Mouse (Mus musculus) lung, postnatal 10 days (tissue): ENCODE data around the gene Nxph4.
A peak's percentile ranks its signal among the peaks of the same experiment; 100 is the strongest.

Experiments
- DNase-seq: peaks from one replicate; pipeline ENCODE4 v3.0.0; 2021

The Nxph4 gene

DNA sequence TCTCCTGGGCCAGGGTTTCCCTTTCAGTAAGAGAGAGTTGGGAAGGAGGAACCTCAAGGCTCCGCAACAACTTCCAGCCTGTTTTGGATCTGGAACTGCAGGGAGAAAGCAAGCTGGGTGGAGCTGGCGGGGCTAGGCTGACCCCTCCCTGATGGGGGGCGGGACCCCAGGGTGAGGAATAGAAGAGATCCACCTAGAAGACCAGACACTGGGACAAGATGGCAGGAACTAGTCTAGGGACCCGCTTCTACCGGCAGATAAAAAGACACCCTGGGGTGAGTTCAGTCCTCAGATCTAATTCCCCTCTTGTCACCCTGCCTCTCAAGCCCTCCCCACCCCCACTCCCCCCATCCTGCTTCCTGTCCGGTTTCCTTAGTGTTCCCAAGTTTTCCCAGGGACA, 19.6 kb downstream of the Nxph4 start, which contains the start of gene Ndufa4l2:
Gene Ndufa4l2, plus strand, starts transcription at position 204 of the 400 bp plus-strand sequence.
- DNase-seq: peak; percentile 72

DNA sequence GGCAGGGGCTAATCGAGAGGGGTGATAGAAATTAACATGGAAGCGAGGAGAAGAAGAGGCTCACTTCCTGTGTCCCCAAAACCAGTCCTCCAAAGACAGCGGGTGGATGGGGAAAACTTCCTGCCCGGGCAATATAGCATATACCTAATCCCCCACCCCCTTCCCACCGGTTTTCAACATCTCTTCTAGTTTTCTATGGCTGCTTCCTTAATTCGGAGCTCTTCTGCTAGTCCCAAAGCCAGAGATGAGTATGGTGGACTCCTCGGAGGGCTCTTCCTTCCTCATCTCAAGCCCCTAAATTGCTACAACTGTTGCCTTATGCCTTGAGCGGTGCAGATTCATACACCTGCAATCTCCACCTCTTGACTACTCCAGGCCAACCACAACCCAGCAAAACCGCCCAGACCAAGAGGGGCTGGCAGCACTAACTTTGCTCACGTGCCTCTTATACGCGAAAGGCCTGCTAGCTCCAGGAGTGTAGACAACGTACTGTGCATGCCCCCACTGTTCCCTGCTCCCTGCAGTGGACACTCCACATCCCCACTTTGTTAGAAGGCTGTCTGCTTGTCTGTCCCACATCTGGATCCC, 20.2 kb downstream of the Nxph4 start:
- DNase-seq: no peak

DNA sequence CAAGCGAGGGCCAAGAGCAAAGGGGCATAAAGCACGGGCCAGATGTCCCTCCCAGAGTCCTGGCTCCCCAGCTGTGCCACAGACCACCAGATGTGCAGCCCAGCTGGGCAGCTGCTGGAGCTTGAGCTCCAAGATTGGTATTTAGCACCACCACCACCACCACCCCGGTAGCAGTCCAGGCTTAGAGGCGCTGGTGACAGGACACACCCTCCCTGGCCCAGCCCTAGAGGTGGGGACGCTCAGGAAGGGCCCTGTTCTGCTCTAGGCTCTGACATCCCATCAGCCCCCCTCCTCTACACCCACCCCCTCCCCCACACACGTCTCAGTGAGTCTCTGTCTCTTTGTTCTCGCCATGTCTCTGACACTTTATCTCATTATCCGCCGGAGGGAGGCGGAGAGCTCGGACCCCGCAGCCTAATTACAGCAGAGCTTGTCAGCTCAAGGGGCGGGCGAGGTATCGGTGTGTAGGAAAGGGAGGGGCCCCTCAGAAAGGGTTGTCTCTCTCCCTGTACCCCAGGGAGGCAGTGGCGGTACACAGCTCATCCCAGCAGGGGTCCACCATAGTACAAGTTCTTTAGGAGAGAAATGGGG, 20.8 kb downstream of the Nxph4 start:
- DNase-seq: no peak

DNA sequence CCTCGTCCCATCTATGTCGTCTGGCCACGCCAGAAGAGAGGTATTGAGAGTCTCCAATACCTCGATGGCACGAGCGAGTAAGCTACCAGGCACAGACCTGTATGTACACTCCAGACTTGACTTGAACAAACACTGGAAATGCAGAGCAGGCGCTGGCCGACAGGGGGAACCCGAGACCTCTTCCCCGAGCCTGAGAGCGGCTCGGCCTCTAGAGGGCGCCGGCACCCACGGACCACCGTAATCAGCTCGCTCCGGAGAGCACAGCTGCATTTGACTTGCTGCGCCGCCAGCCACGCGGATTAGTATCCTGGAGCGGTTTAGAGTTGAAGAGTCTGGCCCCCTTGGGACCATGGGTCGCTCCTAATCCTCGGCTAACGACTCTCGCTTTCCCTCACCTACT, 21.5 kb downstream of the Nxph4 start:
- peak; percentile 94 for DNase-seq

DNA sequence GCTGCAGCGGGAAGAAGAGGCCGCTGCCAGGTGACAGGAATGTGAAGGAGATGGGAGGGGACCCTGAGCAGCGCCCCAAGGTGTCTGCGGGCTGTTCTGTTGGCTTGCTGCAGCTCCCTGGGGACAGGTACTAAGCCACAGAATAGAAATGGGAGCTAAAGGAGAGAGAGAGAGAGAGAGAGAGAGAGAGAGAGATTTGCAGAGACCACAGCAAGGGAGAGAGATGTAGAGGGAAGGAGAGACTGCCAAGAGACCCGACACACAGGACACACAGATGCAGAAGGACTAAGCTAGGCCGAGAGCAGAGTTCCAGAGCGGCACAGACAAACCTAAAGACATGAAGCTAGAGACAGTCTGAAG, 22.1 kb downstream of the Nxph4 start:
- no peak for DNase-seq

DNA sequence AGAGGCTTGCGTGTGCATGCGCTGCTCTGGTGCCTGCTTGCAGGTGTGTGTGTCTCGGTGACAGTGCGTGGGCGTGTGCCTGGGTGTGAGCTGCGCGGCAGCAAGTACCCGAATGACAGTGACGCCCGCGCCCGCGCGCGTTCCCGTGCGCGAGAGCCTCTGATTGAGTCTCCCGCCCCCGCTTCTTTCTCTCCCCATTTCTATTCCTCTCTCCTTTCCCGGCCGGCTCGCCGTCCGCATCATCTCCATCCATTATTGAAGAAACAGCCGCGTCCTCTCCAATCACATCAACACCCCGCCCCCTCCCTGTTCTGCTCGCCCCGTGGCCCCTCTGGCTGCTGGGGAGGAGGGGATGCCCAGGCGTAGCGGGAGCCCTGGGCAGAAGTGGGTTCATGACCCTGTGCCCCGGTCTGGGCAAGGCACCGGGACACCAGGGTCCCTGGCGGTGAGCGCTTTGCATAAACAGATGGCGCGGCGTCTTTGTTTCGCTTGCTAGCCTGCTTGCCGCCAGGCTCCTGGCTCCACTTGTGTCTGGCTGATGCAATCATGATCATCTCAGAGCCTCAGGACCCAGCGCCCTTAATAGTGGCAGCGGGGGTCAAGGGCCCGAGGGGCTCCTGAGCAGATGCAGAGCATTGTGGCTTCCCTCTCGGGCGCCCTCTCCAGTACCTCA, 22.6 kb downstream of the Nxph4 start:
- DNase-seq: peak; percentile 61

DNA sequence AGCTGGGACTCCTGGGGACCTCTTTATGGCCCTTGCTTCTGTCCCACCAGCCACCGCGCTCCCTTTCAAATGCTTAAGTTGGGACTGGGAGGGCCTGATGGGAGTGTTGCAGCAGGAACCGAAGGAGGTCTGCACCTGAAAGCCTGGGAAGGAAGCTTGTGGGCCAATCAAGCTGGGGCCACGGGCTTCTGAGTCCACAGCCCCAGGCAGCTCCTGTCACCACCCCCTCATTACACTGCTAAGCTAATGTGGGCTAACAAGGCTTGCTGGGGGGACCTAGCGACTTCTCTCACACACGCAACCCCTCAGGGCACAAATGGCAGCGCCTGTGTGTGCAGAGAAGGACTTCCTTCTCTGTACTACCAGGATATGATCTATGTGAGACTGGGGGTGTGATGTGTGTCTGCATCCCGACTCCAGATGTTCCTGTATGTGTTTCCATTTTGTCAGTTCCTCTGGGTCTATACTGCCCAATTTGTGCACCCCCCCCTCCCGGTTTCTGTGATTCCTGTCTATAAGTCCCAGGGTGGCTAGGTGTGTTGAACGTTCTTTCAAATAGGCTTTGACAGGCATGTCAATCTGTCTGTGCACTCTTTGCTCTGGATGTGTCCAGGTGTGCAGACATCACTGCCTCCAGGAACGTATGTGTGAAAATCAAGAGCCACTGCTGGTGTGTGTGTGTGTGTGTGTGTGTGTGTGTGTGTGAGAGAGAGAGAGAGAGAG, 23.3 kb downstream of the Nxph4 start:
- no peak for DNase-seq

DNA sequence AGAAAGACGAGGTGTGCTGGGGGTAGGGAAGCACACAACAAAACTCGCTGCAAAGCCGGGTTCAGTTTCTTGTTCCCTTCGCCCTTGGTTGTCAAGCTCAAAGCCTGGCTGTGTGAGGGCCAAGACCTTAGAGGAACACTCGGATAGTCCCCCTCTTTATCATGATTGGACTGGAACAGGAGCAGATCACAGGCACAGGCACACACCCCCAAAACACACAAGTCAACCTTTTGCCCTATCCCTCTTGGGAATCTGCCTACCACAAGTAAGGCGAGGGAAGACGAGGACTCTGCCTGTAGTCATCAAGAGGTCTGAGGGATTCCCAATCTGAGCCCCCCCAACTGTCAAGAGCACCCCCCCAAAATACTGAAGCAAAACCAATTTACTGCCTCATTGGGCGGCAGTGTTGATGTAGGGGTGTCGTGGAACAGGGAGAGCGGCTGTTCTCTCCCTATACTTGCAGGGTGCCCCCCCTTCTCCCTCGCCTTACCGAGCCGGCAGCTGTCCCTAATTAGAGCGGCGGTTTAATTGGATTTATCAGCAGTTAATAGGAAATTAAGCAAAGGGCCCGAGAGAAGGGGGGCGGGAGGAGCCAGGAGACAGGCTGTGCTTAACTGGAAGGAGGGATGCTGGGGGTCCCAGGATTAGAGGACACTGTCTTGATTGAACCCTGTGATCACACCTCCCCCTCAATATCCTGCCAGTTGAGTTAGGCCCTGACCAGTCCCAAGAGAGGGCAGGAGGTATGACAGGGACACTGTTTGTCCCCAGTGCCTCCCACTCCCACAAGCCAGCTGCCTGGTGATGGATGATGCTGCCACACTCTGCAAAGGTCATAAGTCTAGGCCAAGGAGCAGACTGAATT, 24.3 kb downstream of the Nxph4 start:
- no peak for DNase-seq

DNA sequence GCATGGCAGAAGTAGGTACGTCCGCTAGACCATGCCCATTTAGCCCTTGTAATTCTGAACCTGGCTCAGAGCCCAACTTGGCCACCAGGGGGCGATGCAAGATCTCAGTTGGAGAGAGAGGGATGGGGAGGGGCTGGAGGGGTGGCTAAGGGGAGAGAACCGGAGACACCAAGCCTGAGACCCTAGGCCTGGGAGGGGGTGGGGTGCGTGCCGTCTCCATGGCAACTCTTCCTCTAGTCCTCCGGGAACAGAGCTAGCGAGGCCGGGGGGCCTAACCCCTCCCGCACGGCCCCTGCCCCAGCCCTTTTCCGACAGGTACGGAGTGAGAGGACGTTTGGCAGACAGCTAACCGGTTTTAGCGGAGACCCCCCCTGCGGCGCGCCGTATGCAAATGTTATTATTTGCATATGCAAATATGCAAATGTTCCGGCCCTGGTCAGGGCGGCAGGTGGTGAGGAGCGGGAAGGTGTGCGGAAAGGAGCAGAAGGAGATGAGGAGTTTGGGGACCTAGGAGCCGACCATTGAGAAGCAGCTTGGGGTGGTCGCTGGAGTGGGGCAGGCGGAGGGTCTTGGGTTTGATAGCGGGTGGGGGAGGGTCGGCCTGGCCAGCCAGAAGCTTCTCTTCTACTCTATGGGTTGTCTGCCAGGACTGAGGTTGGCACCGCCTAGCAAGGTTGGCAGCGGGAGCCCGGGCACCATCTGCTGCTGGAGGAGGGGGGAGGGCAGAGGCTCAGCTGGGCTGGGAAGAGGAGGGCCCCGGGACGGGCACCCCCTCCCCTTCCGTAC, 25.1 kb downstream of the Nxph4 start:
- peak; percentile 93 for DNase-seq

DNA sequence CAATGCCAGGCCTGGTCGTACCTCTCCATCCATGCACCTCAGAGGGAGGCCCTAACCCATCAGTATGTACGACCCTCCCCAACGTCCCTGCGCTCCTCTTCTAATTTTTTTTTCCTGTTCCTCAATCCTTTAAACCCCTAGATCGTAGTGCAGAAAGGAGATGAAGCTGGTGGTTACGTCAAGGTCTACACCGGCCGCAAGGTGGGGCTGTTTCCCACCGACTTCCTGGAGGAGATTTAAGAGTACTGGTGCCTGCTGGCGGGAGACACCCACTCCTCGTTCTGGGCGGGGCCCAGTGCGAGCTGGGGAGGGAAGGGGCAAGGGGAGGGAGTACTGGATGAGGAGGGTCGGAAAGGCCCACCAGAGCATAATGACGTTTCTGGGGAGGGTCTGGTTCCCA, 26.1 kb downstream of the Nxph4 start:
- peak; percentile 85 for DNase-seq

DNA sequence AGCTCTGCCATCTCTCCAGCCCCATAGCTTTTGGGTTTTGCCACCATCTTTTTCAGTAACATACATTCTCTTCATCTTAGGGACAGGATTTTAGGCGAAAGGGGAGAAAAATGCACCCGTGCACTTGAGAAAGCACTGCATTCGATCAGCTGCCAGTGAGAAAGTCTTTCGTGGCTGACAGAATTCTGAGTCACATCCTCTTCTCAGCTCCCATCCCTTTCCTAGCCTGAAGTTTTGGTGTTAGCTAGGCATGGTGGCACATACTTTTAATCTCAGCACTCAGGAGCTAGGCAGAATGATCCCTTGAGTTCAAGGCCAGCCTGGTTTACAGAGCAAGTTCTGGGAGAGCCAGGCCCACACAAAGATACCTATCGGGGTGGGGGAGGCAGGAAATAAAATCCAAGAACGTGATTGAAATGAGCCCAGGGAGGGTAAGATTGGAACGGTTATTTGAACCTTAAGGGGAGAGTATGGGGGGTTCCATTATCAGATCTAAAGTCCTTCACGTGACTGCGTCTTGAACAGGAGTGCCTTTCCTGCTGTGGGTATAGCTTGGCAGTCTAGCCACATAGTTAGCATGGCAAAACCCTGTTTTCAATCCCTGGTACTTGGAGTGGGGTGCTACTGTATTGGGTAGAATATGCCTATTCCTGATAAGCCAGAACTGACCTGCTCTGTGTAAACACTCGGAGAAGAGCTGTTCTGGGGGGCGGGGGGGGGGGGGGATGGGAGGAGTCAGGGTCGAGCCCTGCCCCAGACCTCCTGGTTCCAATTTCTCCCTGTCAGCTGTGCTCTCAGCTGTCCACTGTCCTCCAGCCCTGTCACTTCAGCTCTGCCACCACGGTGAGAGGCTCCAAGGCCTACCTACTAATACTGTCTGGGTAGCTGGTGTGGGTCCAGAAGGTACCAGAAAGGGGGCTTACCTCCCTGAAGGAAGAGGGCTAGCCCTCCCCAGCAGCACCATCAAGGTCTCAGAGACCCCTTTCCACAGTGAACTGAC, 33.2 kb downstream of the Nxph4 start, which contains the start of gene Stac3:
Gene Stac3, plus strand, starts transcription at position 793 of the 1,000 bp plus-strand sequence.
- no peak for DNase-seq

DNA sequence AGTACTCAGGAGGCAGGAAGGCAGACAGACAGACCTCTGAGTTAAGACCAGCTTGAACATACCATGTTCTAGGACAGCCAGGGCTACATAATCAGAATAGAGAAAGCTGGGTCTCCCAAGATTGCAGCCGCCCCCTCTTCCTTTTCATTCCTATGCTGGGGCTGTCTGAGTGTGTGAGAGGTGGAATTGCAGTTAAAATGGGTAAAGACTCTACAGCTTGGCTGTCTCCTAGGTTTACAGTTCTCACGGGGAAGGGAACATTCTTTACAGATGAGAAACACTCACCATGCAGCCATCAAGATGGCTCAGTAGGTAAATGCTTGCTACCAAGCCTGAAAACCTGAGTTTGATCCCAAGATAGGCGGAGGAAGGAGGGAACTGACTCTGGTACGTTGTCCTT, 34.3 kb downstream of the Nxph4 start:
- no peak for DNase-seq

DNA sequence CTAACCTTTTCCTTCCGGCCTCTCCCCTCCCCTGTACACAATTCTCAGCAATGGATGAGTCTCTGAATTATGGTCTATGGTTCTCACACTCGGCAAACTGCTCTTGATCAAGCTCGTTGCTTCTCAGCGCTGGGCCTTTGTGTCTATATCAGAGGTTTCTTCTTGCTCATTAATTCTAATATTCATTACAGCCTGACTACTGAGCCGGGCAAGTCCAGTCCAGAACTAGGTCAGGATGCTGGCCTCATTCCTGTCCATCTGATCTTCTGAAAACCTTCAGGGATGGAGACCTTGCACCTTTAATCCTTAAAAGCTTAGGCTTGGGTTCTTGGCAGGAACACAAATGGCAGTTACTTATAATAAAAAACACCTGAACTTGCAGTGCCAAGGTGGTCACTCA, 34.8 kb downstream of the Nxph4 start:
- no peak for DNase-seq

DNA sequence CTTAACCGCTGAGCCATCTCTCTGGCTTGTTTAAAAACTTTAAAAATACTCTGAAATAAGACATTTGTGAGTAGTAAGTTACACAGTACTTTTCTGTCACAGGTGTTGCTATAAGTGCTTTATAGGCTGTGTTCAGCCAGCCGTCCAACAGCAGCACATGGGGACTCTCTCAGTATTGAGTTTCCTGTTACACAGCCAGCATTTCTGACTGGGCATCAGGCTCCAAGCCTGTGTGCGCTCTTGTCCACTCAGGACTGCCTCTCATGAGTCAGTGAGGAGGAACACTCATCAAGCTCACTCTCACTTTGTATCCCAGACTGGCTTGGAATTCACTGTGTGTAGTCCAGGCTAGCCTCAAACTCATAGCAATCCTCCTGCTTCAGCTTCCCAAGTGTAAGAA, 38.2 kb downstream of the Nxph4 start:
- DNase-seq: no peak

DNA sequence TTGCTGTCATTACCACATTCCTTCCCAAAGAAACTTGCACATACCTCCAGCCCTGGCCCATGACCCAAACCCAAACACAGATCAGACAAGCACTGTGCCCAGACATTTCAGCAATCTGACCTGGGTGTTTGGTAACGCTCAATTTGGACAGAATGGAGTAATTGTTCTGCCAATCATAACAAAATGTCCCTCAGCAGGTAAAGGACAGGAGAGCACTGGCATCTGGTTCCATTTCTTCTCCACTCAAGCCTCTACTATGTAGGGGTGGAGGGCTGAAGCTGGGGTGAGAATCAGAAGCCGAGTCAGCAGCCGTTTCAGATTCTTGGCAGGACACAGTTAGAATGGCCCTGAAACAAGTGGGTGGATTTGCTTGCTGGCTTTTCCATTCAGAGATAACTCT, 42.2 kb downstream of the Nxph4 start:
- no peak for DNase-seq

DNA sequence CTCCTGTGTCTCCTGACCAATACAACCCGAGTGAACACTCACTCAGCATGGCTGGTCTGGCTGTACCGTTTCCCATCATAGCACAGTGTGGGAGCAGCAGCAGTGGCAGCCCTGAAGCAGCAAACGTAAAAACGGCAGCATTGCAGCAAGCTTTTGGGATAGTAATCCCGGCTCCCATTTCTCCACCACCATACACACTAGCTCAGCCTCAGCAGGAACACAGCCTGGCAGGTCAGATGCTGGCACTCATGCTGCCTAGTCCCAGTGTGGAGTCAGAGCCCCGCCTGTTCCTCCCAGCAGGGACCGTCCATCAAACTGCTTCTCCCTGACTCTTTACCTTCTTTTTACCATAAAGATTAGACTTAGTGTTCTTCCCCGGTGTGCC, 43.2 kb downstream of the Nxph4 start:
- no peak for DNase-seq

DNA sequence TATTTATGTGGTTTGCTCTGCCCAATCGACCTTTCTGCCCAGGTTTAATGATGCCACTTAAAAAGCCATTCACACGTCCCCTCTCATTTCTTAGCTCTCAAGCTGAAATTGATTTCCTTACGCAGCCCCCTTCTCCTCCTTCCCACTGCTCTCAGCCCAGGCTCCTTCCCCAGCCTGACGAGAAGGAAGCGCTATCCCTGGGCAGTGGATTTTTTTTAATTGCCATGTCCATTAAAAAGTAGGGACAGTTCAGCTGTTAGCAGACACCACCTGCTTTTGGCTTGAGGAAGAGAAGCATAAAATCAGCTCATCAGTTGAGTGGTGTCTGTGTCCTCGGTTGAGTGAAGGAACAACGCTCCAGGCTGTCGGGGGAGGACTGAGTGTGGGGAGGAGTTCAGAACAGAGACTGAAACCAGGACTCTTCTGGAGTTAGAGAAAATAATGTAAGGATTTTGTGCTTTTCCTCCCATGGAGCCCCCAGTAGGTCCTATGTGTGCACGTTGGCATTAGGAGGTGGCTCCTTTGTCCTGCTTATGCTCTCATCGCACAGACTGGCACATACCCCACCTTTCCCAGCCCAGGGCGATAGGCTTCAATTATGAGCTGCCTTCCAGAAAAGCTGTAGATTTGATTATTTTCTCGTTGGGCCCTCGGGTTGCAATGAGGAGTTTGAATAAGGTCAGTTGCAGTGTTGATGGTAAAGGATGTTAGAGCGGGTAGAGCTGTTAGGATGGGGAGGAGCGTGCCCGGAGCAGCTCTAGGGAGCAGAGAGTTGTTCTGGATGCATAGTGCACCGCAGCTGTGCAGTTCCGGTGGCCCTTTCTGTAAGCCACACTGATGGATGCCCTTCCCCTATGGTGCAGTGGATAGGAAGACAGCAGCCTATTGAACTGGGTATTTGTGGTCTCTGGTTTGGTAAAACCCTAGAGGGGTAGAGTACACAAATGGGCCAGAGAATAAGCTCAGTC, 43.9 kb downstream of the Nxph4 start:
- no peak for DNase-seq

DNA sequence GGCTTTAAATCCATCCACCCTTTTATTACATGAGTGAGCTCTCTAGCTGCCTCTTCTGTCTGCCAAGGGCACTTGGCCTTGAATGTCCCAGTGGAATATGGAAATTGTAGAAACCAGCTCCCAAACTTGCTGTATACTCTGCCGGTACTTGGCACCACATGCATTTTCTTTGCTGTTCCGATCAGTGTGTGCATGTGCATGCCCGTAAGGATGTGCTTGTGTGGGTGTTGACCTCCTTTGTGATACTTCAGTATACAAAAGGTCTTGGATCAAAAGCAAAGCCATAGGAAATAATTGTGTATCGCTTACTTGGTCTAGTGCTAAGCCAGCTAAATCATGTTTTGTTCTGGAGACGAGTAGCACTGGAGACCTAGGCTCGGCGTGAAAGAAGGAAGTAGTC, 45.5 kb downstream of the Nxph4 start:
- DNase-seq: no peak

DNA sequence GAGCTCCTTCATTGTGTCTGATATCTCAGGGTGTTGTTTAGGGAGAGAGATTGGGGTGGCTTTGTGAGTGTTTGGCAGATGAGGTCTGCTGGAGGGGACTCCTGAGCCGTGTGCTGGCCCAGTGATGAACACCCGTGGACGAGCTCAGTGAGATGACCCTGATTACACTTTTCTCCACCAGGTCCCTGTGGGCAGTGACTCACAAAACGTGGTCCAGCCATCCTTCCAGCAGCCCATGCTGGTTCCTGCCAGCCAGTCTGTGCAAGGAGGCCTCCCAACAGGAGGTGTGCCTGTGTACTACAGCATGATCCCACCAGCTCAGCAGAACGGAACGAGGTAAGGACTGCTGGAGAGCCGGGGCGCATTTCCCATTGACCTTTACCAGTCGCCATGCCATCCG, 49.1 kb downstream of the Nxph4 start:
- DNase-seq: no peak
